Mouse (Mus musculus) left cerebral cortex, adult 18-20 months (tissue): ENCODE measurements around the gene Olfr292. TPM values are rescaled to one million over a fixed set of nuclear protein-coding genes. Genes with fewer than 3 reads are reported as not detected.

Source experiments
- DNase-seq, 2 experiments: peaks; one replicate each; pipeline ENCODE4 v3.0.0; 2021 to 2022; ENCODE audit warnings: low spot score in 2 of 2, mixed read lengths in 1 of 2
- long read RNA-seq, 2 experiments: library from polyadenylated mRNA; stranded (forward); transcript quantifications; one replicate each; pipeline ENCODE4 v2.0.0; 2021
- total RNA-seq, 2 experiments: library from RNA; stranded (reverse); gene quantifications; 2 replicates each; pipeline ENCODE4 v1.2.3; 2021

Gene Olfr292
- not detected for total RNA-seq
- long read RNA-seq, experiment 1: 0 reads
- long read RNA-seq, experiment 2: 0 reads

- no peak for DNase-seq
These were observed at the start of gene Olfr292 for GRCm38 (mm10) chr7:86688030-86688429. Gene Olfr292 (plus strand): TSS chr7:86688330.

- DNase-seq: no peak
These were observed 39.4 kb upstream of the Olfr292 start, which contains the start of gene Olfr293 for GRCm38 (mm10) chr7:86648761-86649160. Gene Olfr293 (plus strand): TSS chr7:86649061.

- no peak for DNase-seq
These were observed 36.9 kb downstream of the Olfr292 start for GRCm38 (mm10) chr7:86725013-86725412.

Other genes starting within 250 kb of the Olfr292 start
- not detected for gene Olfr299, start 228.4 kb upstream of the Olfr292 start, total RNA-seq
- gene Olfr298, start 195.8 kb upstream of the Olfr292 start, total RNA-seq: not detected
- gene Olfr297, start 168.4 kb upstream of the Olfr292 start, total RNA-seq: not detected
- gene Olfr295, start 104.5 kb upstream of the Olfr292 start, total RNA-seq: not detected
- gene Olfr294, start 71.7 kb upstream of the Olfr292 start, total RNA-seq: not detected
- gene Olfr293, start 39.3 kb upstream of the Olfr292 start, total RNA-seq: not detected
- gene Folh1, start 87.6 kb downstream of the Olfr292 start, total RNA-seq: 1 to 10 TPM; 5.9 to 6.1 TPM
- gene Vmn2r77, start 106.7 kb downstream of the Olfr292 start, total RNA-seq: not detected
- gene Vmn2r78, start 226.8 kb downstream of the Olfr292 start, total RNA-seq: not detected